Mouse (Mus musculus) hindbrain, embryonic 11.5 days (tissue): Measurements from ENCODE around the gene Vps35l. TPM values are rescaled to one million over a fixed set of nuclear protein-coding genes. Genes with fewer than 3 reads are reported as not detected.

Experiments
- ATAC-seq: fragments of 200-750 bp; cut with Nextera tagmentation; 2 replicates; pipeline ENCODE4 v1.8.0; 2017; ENCODE audit warnings: mild to moderate bottlenecking, moderate TSS enrichment, moderate library complexity; ENCODE audit not compliant: low FRiP score
- DNase-seq: peaks from one replicate; pipeline ENCODE4 v3.0.0-alpha.2; 2015; ENCODE audit warnings: low spot score
- H3K27ac ChIP-seq: fragments of 300-500 bp; sonication (generic); 2 replicates; pipeline ENCODE4 v1.5.1; 2014; ENCODE audit warnings: mild to moderate bottlenecking, low read depth, low read length
- H3K27me3 ChIP-seq: fragments of 300-500 bp; sonication (generic); 2 replicates; pipeline ENCODE4 v1.6.1; 2014; ENCODE audit warnings: mild to moderate bottlenecking, low read length, moderate library complexity, mixed read lengths; ENCODE audit not compliant: control insufficient read depth, insufficient read depth
- H3K36me3 ChIP-seq: fragments of 300-500 bp; sonication (generic); 2 replicates; pipeline ENCODE4 v1.6.1; 2014; ENCODE audit warnings: mild to moderate bottlenecking, low read length, moderate library complexity, mixed read lengths; ENCODE audit not compliant: control insufficient read depth, insufficient read depth
- H3K4me1 ChIP-seq: fragments of 300-500 bp; sonication (generic); replicated peaks from 2 replicates; pipeline ENCODE4 v1.6.1; 2014; ENCODE audit warnings: low read length, mixed read lengths; ENCODE audit not compliant: control insufficient read depth, insufficient read depth
- H3K4me2 ChIP-seq: fragments of 300-500 bp; sonication (generic); replicated peaks from 2 replicates; pipeline ENCODE4 v1.6.1; 2014; ENCODE audit warnings: mild to moderate bottlenecking, low read depth, low read length
- H3K4me3 ChIP-seq: fragments of 300-500 bp; sonication (generic); 2 replicates; pipeline ENCODE4 v1.5.1; 2014; ENCODE audit warnings: low read depth, low read length
- H3K9ac ChIP-seq: fragments of 300-500 bp; sonication (generic); 2 replicates; pipeline ENCODE4 v1.6.1; 2014; ENCODE audit warnings: low read depth, low read length
- H3K9me3 ChIP-seq: fragments of 300-500 bp; sonication (generic); 2 replicates; pipeline ENCODE4 v1.6.1; 2016; ENCODE audit warnings: low read length; ENCODE audit not compliant: control insufficient read depth
- WGBS: fragments of 180-500 bp; shearing (Covaris S2); extraction: QIAGEN DNeasy Blood & Tissue Kit; methylation state at CpG from one replicate; pipeline ENCODE4 v1.1.7; 2014; 5-methylcytosine and 5-hydroxymethylcytosine counted together
- polyA plus RNA-seq: library from polyadenylated mRNA; unstranded; fragments of >200 nt; fragmentation: Nextera tagmentation; extraction: Ambion mirVana; gene quantifications from 2 replicates; pipeline ENCODE4 v1.2.1, GENCODE M21; 2014

Gene Vps35l
- polyA plus RNA-seq, 1 experiment from 2014 or later: 74.4 TPM

- H3K4me1 ChIP-seq: no peaks in the 10 kb centered on the region
- no peak overlapping the region for H3K27ac ChIP-seq
- 93% methylated on average over 12 of the region's 12 CpGs for WGBS
- no peaks in the 10 kb centered on the region for H3K36me3 ChIP-seq
- DNase-seq (no peak), ATAC-seq (no peak)
- no peaks in the 10 kb centered on the region for H3K27me3 ChIP-seq
- H3K9ac ChIP-seq: no peak overlapping the region
- H3K9me3 ChIP-seq: no peaks in the 10 kb centered on the region
- no peak overlapping the region for H3K4me2 ChIP-seq
- H3K4me3 ChIP-seq: no peak overlapping the region
Measured at GRCm38 (mm10) chr7:118747891-118748672, 8.1 kb downstream of the Vps35l start.

- no peak overlapping the region for H3K27ac ChIP-seq
- H3K9me3 ChIP-seq: no peaks in the 10 kb centered on the region
- H3K9ac ChIP-seq: no peak overlapping the region
- DNase-seq: no peak
- H3K27me3 ChIP-seq: no peaks in the 10 kb centered on the region
- H3K4me2 ChIP-seq: no peak overlapping the region
- H3K36me3 ChIP-seq: no peaks in the 10 kb centered on the region
- ATAC-seq: no peak
- WGBS: 71% methylated on average over 8 of the region's 8 CpGs
- H3K4me1 ChIP-seq: no peaks in the 10 kb centered on the region
- no peak overlapping the region for H3K4me3 ChIP-seq
Measured at GRCm38 (mm10) chr7:118749706-118750105, 9.7 kb downstream of the Vps35l start.

GRCm38 (mm10) chr7:118751625-118752024, 11.6 kb downstream of the Vps35l start:
- H3K4me3 ChIP-seq: no peak overlapping the region
- H3K9ac ChIP-seq: no peak overlapping the region
- no peaks in the 10 kb centered on the region for H3K4me1 ChIP-seq
- no peaks in the 10 kb centered on the region for H3K9me3 ChIP-seq
- no peaks in the 10 kb centered on the region for H3K27me3 ChIP-seq
- H3K4me2 ChIP-seq: no peak overlapping the region
- ATAC-seq: no peak
- no peak for DNase-seq
- 90% methylated on average over 7 of the region's 7 CpGs for WGBS
- no peak overlapping the region for H3K27ac ChIP-seq
- H3K36me3 ChIP-seq: no peaks in the 10 kb centered on the region

- H3K36me3 ChIP-seq: no peaks in the 10 kb centered on the region
- no peak overlapping the region for H3K9ac ChIP-seq
- H3K9me3 ChIP-seq: no peaks in the 10 kb centered on the region
- DNase-seq: no peak
- WGBS: 80% methylated on average over 7 of the region's 7 CpGs
- no peak for ATAC-seq
- no peak overlapping the region for H3K4me3 ChIP-seq
- H3K27ac ChIP-seq: no peak overlapping the region
- H3K4me2 ChIP-seq: no peak overlapping the region
- H3K4me1 ChIP-seq: no peaks in the 10 kb centered on the region
- no peaks in the 10 kb centered on the region for H3K27me3 ChIP-seq
Measured at GRCm38 (mm10) chr7:118755756-118756155, 15.7 kb downstream of the Vps35l start.

DNA sequence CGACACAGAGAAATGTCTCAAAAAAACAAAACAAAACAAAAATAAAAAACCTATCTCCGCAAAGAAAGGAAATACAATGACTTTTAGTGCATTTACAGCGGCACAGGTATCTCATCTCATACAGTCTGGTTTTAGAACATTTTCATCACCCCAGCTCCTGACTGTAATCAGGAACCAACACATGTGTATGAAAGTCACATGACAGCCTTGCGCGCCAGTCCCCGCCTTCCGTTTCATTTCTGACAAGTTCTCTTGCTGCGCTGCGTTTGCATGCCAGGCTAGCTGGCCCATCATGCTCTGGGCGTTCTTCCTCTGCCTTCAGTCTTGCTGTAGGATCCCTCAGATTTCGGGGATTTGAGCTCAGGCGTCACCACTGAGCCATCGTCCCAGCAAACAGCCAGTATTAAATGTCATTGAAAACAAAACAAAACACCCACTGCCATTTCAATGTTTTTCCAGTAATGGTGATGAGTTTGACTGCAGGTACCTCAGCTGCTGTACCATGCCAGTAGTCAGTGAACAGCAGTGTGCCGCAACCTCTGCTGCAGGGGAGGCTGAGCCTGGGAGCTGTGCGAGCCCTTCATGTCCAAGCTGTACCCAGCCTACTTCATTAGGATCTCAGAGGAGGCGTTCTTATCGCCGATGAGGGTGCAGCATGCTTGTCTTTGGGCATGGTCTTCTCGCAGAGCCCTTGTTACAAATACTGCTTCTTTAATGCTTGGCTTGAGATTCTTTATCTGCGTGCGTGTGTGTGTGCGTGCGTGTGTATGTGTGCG, 16.7 kb downstream of the Vps35l start:
- Histone ChIP-seq H3K36me3 (no peaks in the 10 kb centered on the region), H3K4me1 (no peaks in the 10 kb centered on the region), H3K9me3 (no peaks in the 10 kb centered on the region), H3K27me3 (no peaks in the 10 kb centered on the region), H3K4me3 (no peak overlapping the region), H3K9ac (no peak overlapping the region), H3K27ac (no peak overlapping the region), H3K4me2 (no peak overlapping the region)
- WGBS: 93% methylated on average over 24 of the region's 24 CpGs
- DNase-seq (no peak), ATAC-seq (no peak)

- no peaks in the 10 kb centered on the region for H3K27me3 ChIP-seq
- no peaks in the 10 kb centered on the region for H3K9me3 ChIP-seq
- WGBS: 68% methylated on average over 4 of the region's 4 CpGs
- H3K4me2 ChIP-seq: no peak overlapping the region
- no peak overlapping the region for H3K27ac ChIP-seq
- no peak overlapping the region for H3K9ac ChIP-seq
- no peak overlapping the region for H3K4me3 ChIP-seq
- ATAC-seq (no peak), DNase-seq (no peak)
- no peaks in the 10 kb centered on the region for H3K36me3 ChIP-seq
- H3K4me1 ChIP-seq: no peaks in the 10 kb centered on the region
Measured at GRCm38 (mm10) chr7:118758369-118758768, 18.3 kb downstream of the Vps35l start.

GRCm38 (mm10) chr7:118759372-118759771, 19.3 kb downstream of the Vps35l start:
- Histone ChIP-seq H3K4me1 (no peaks in the 10 kb centered on the region), H3K27ac (no peak overlapping the region), H3K36me3 (no peaks in the 10 kb centered on the region), H3K27me3 (no peaks in the 10 kb centered on the region), H3K4me2 (no peak overlapping the region), H3K9ac (no peak overlapping the region), H3K4me3 (no peak overlapping the region), H3K9me3 (no peaks in the 10 kb centered on the region)
- ATAC-seq (no peak), DNase-seq (no peak)
- 83% methylated on average over 5 of the region's 5 CpGs for WGBS

DNA sequence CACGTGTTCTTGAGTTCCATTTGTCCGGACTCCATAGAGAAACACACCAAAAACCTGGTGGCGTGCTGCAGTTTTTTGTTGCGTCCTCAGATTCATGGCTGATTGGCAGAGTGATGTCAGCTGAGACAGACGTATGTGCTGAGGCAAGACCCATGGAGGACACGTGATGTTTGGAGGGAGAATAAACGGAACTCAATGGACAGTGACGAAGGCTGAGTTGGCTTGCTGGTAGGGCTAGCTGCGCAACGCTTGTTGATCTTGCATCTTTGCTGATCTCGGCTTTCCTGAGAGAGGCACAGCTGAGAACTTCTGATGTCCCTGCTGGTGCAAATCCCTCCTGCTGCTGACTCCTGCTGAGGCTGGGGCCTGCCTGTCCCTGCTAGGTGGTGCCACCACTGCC, 23.9 kb downstream of the Vps35l start:
- Histone ChIP-seq H3K27me3 (no peaks in the 10 kb centered on the region), H3K9me3 (no peaks in the 10 kb centered on the region), H3K27ac (no peak overlapping the region), H3K9ac (no peak overlapping the region), H3K4me2 (no peak overlapping the region), H3K36me3 (no peaks in the 10 kb centered on the region), H3K4me1 (no peaks in the 10 kb centered on the region), H3K4me3 (no peak overlapping the region)
- DNase-seq: no peak
- no peak for ATAC-seq
- 92% methylated on average over 11 of the region's 11 CpGs for WGBS

- H3K36me3 ChIP-seq: no peaks in the 10 kb centered on the region
- DNase-seq (no peak), ATAC-seq (no peak)
- H3K27ac ChIP-seq: no peak overlapping the region
- H3K4me2 ChIP-seq: no peak overlapping the region
- H3K9me3 ChIP-seq: no peaks in the 10 kb centered on the region
- no peak overlapping the region for H3K9ac ChIP-seq
- no peaks in the 10 kb centered on the region for H3K27me3 ChIP-seq
- H3K4me1 ChIP-seq: no peaks in the 10 kb centered on the region
- no peak overlapping the region for H3K4me3 ChIP-seq
- WGBS: 88% methylated on average over 14 of the region's 14 CpGs
Measured at GRCm38 (mm10) chr7:118764725-118765124, 24.7 kb downstream of the Vps35l start.
